Mouse (Mus musculus): ENCODE data around the gene Golga4. TPM values are rescaled to one million over a fixed set of nuclear protein-coding genes. Genes with fewer than 3 reads are reported as not detected.

The Golga4 gene
- polyA plus RNA-seq, 1 experiment from 2014 or later, result 48.5 TPM

DNA sequence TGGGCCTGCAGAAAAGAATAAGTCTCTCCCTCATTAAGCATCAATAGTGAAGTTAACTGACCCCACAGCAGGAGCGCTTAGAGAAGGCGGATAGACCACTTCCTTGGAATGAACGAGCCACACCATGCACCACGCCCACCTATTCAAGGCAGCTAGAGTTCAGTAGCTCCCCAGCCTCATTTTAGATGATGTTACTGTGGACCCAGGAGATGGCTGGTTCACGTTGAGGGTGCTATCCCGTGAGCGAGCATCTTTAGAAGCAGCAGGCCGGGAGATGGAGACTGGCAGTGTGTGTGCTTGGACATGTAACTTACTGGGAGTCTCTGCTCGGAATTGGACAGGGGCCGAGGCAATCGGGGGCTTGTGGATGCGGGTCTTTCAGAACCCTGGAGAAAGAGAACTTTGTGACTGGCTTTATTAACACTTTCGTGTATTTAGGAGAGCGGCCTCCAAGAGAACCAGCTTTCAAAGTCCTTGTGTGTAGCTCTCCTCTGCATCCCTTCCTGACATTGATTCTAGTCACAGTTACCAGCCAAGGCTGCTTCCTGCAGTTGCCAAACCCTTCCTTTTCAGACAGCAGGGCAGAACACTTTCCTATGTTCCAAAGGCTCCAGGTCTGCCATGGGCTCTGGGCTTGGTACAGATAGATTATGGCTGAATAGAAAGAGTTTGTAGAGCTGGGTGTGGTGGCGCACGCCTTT lies 101.8 kb downstream of the Golga4 start:
- 32% methylated on average over 16 of the region's 16 CpGs for WGBS
- H3K9ac ChIP-seq (ENCODE audit: low read depth, low read length), result peak overlapping the region; percentile 92

GRCm38 (mm10) chr9:118608556-118608955 lies 102.5 kb downstream of the Golga4 start:
- Histone ChIP-seq H3K9ac (ENCODE audit: low read depth, low read length) (no peak overlapping the region), H3K9me3 (ENCODE audit: control insufficient read depth, low read length) (no peaks in the 10 kb centered on the region), H3K36me3 (ENCODE audit: control insufficient read depth, insufficient read depth, low read length) (no peaks in the 10 kb centered on the region), H3K4me1 (ENCODE audit: control insufficient read depth, insufficient read depth, low read length) (peaks cover 29% of the 10 kb centered on the region), H3K4me3 (ENCODE audit: low read depth, low read length) (no peak overlapping the region), H3K27ac (replicated peaks; ENCODE audit: low read depth, low read length) (no peak overlapping the region), H3K27me3 (replicated peaks; ENCODE audit: control insufficient read depth, insufficient read depth, low read length) (0 out of 2 replicates have a peak, but pooled peaks cover 3% of the 10 kb centered on the region), H3K4me2 (ENCODE audit: low read depth, low read length) (peak overlapping the region; percentile 39)
- DNase-seq (ENCODE audit: low spot score) (no peak), ATAC-seq (ENCODE audit: low read depth) (no peak)
- 48% methylated on average over 4 of the region's 4 CpGs for WGBS

More for the DNA sequence above, 101.8 kb downstream of the Golga4 start:
- no peaks in the 10 kb centered on the region for H3K36me3 ChIP-seq (ENCODE audit: control insufficient read depth, insufficient read depth, low read length)
- H3K4me3 ChIP-seq (ENCODE audit: low read depth, low read length), result peak overlapping the region; percentile 73
- no peak for DNase-seq (ENCODE audit: low spot score)
- 0 out of 2 replicates have a peak, but pooled peaks cover 3% of the 10 kb centered on the region for H3K27me3 ChIP-seq (replicated peaks; ENCODE audit: control insufficient read depth, insufficient read depth, low read length)
- peak overlapping the region; percentile 88 for H3K4me2 ChIP-seq (ENCODE audit: low read depth, low read length)
- ATAC-seq (ENCODE audit: low read depth), result no peak
- H3K4me1 ChIP-seq (ENCODE audit: control insufficient read depth, insufficient read depth, low read length), result peaks cover 28% of the 10 kb centered on the region
- H3K9me3 ChIP-seq (ENCODE audit: control insufficient read depth, low read length), result no peaks in the 10 kb centered on the region
- no peak overlapping the region for H3K27ac ChIP-seq (replicated peaks; ENCODE audit: low read depth, low read length)

DNA sequence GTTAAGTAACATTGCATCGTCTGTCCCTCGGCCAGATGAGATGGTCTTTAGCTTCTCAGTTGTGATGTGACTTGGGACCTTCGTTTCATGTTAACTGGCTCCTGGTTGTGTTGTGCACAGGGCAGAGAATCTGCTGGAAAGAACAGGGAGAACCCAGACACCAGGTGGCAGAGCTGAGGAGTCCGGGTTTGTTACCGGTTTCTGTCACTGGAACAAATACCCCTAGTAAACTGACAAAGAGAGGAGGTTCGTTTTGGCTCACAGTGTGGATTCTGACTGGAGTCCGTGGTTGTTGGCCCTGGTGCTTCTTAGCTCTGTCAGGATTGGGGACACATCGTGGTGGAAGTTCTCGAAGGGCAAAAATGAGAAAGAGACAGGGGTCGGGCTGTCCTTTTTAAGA lies 104.0 kb downstream of the Golga4 start:
- Histone ChIP-seq H3K4me1 (ENCODE audit: control insufficient read depth, insufficient read depth, low read length) (peaks cover 29% of the 10 kb centered on the region), H3K9me3 (ENCODE audit: control insufficient read depth, low read length) (no peaks in the 10 kb centered on the region), H3K27ac (replicated peaks; ENCODE audit: low read depth, low read length) (no peak overlapping the region), H3K9ac (ENCODE audit: low read depth, low read length) (no peak overlapping the region), H3K36me3 (ENCODE audit: control insufficient read depth, insufficient read depth, low read length) (no peaks in the 10 kb centered on the region), H3K4me2 (ENCODE audit: low read depth, low read length) (no peak overlapping the region), H3K4me3 (ENCODE audit: low read depth, low read length) (no peak overlapping the region), H3K27me3 (replicated peaks; ENCODE audit: control insufficient read depth, insufficient read depth, low read length) (0 out of 2 replicates have a peak, but pooled peaks cover 3% of the 10 kb centered on the region)
- no peak for DNase-seq (ENCODE audit: low spot score)
- ATAC-seq (ENCODE audit: low read depth), result no peak
- WGBS, result 57% methylated on average over 10 of the region's 10 CpGs

GRCm38 (mm10) chr9:118611111-118611541 lies 105.1 kb downstream of the Golga4 start:
- peaks cover 29% of the 10 kb centered on the region for H3K4me1 ChIP-seq (ENCODE audit: control insufficient read depth, insufficient read depth, low read length)
- no peaks in the 10 kb centered on the region for H3K9me3 ChIP-seq (ENCODE audit: control insufficient read depth, low read length)
- no peak overlapping the region for H3K4me3 ChIP-seq (ENCODE audit: low read depth, low read length)
- no peaks in the 10 kb centered on the region for H3K36me3 ChIP-seq (ENCODE audit: control insufficient read depth, insufficient read depth, low read length)
- peak overlapping the region; percentile 40 for H3K4me2 ChIP-seq (ENCODE audit: low read depth, low read length)
- no peak overlapping the region for H3K27ac ChIP-seq (replicated peaks; ENCODE audit: low read depth, low read length)
- no peak overlapping the region for H3K9ac ChIP-seq (ENCODE audit: low read depth, low read length)
- DNase-seq (ENCODE audit: low spot score) (peak; percentile 56), ATAC-seq (ENCODE audit: low read depth) (no peak)
- 34% methylated on average over 14 of the region's 14 CpGs for WGBS
- H3K27me3 ChIP-seq (replicated peaks; ENCODE audit: control insufficient read depth, insufficient read depth, low read length), result 0 out of 2 replicates have a peak, but pooled peaks cover 3% of the 10 kb centered on the region

- ATAC-seq (ENCODE audit: low read depth) (no peak), DNase-seq (ENCODE audit: low spot score) (no peak)
- no peak overlapping the region for H3K27ac ChIP-seq (replicated peaks; ENCODE audit: low read depth, low read length)
- H3K27me3 ChIP-seq (replicated peaks; ENCODE audit: control insufficient read depth, insufficient read depth, low read length), result 0 out of 2 replicates have a peak, but pooled peaks cover 3% of the 10 kb centered on the region
- H3K9ac ChIP-seq (ENCODE audit: low read depth, low read length), result no peak overlapping the region
- no peaks in the 10 kb centered on the region for H3K9me3 ChIP-seq (ENCODE audit: control insufficient read depth, low read length)
- WGBS, result 55% methylated on average over 20 of the region's 20 CpGs
- no peaks in the 10 kb centered on the region for H3K36me3 ChIP-seq (ENCODE audit: control insufficient read depth, insufficient read depth, low read length)
- no peak overlapping the region for H3K4me2 ChIP-seq (ENCODE audit: low read depth, low read length)
- no peak overlapping the region for H3K4me3 ChIP-seq (ENCODE audit: low read depth, low read length)
- peaks cover 29% of the 10 kb centered on the region for H3K4me1 ChIP-seq (ENCODE audit: control insufficient read depth, insufficient read depth, low read length)
Measured at GRCm38 (mm10) chr9:118611958-118612581, 106.0 kb downstream of the Golga4 start.

GRCm38 (mm10) chr9:118617237-118617636 lies 111.2 kb downstream of the Golga4 start:
- Histone ChIP-seq H3K27me3 (replicated peaks; ENCODE audit: control insufficient read depth, insufficient read depth, low read length) (0 out of 2 replicates have a peak, but pooled peaks cover under 1% of the 10 kb centered on the region), H3K4me1 (ENCODE audit: control insufficient read depth, insufficient read depth, low read length) (peaks cover 5% of the 10 kb centered on the region; the same call in 1 of the 2 replicates), H3K36me3 (ENCODE audit: control insufficient read depth, insufficient read depth, low read length) (no peaks in the 10 kb centered on the region), H3K27ac (replicated peaks; ENCODE audit: low read depth, low read length) (no peak overlapping the region), H3K9ac (ENCODE audit: low read depth, low read length) (no peak overlapping the region), H3K9me3 (ENCODE audit: control insufficient read depth, low read length) (no peaks in the 10 kb centered on the region), H3K4me3 (ENCODE audit: low read depth, low read length) (no peak overlapping the region), H3K4me2 (ENCODE audit: low read depth, low read length) (no peak overlapping the region)
- ATAC-seq (ENCODE audit: low read depth), result no peak
- no peak for DNase-seq (ENCODE audit: low spot score)
- 53% methylated on average over 5 of the region's 5 CpGs for WGBS

DNA sequence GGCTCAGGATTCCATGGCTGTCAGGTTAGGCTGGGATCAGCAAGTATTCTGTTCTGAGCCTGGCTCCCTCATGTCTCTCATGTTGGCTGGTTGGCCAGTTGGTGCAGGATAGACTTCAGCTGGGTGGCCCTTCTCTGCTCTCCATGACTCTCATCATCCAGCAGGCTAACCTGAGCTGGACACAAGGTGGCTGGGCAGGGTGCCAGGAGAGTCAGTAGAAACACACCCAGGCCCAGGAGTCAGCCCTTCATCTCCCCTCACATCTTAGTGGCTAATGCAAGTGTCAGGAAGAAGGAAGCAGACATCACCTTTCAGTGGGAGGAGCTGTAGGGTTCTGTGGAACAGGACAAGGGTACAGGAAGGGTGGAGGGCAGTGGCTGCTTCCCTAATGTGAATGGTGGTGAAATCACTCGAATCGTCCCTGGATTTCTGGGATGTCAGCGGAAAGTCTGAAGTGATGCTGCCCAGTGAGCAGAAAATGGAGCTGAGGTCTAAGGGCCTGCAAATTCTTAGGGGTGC lies 112.7 kb downstream of the Golga4 start:
- no peaks in the 10 kb centered on the region for H3K9me3 ChIP-seq (ENCODE audit: control insufficient read depth, low read length)

DNA sequence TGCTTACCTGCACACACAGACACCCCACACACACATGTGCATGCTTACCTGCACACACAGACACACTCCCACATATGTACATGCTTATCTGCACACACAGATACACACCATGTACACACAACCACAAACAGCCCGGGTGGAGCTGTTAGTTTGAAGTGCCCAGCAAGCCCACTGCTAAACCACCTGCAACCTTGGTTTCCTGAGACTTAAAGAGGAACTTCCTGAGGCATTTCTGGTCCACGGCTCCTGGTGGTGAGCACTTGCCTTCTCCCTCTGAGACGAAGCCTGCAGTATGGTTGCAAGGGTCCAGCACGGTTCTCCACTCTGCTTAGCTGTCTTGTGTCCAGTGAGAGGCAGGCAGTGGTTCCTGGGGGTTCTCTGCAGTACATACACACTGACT lies 114.7 kb downstream of the Golga4 start:
- no peaks in the 10 kb centered on the region for H3K36me3 ChIP-seq (ENCODE audit: control insufficient read depth, insufficient read depth, low read length)
- H3K27ac ChIP-seq (replicated peaks; ENCODE audit: low read depth, low read length), result no peak overlapping the region
- H3K4me2 ChIP-seq (ENCODE audit: low read depth, low read length), result no peak overlapping the region
- H3K9me3 ChIP-seq (ENCODE audit: control insufficient read depth, low read length), result no peaks in the 10 kb centered on the region
- 61% methylated on average over 4 of the region's 4 CpGs for WGBS
- DNase-seq (ENCODE audit: low spot score) (no peak), ATAC-seq (ENCODE audit: low read depth) (no peak)
- no peak overlapping the region for H3K9ac ChIP-seq (ENCODE audit: low read depth, low read length)
- H3K4me1 ChIP-seq (ENCODE audit: control insufficient read depth, insufficient read depth, low read length), result peaks cover 15% of the 10 kb centered on the region; the same call in 1 of the 2 replicates
- H3K27me3 ChIP-seq (replicated peaks; ENCODE audit: control insufficient read depth, insufficient read depth, low read length), result no peaks in the 10 kb centered on the region
- no peak overlapping the region for H3K4me3 ChIP-seq (ENCODE audit: low read depth, low read length)

More for the DNA sequence above, 112.7 kb downstream of the Golga4 start:
- Histone ChIP-seq H3K27me3 (replicated peaks; ENCODE audit: control insufficient read depth, insufficient read depth, low read length) (no peaks in the 10 kb centered on the region), H3K27ac (replicated peaks; ENCODE audit: low read depth, low read length) (no peak overlapping the region), H3K36me3 (ENCODE audit: control insufficient read depth, insufficient read depth, low read length) (no peaks in the 10 kb centered on the region), H3K4me2 (ENCODE audit: low read depth, low read length) (no peak overlapping the region), H3K4me3 (ENCODE audit: low read depth, low read length) (no peak overlapping the region), H3K9ac (ENCODE audit: low read depth, low read length) (no peak overlapping the region), H3K4me1 (ENCODE audit: control insufficient read depth, insufficient read depth, low read length) (peaks cover 5% of the 10 kb centered on the region; the same call in 1 of the 2 replicates)
- ATAC-seq (ENCODE audit: low read depth) (no peak), DNase-seq (ENCODE audit: low spot score) (no peak)
- 92% methylated on average over 3 of the region's 3 CpGs for WGBS
